Mouse (Mus musculus) thymus, adult 2 months (tissue): ENCODE measurements around the gene Atox1. TPM values are rescaled to one million over a fixed set of nuclear protein-coding genes. Genes with fewer than 3 reads are reported as not detected.

Source experiments
- DNase-seq: peaks from one replicate; pipeline ENCODE4 v3.0.0; 2021
- H3K27ac ChIP-seq: fragments of 200-500 bp; 2 replicates; pipeline ENCODE4 v1.5.1; 2012; ENCODE audit warnings: low read length, control low read depth; ENCODE audit not compliant: control insufficient read depth, insufficient read depth
- H3K27me3 ChIP-seq: fragments of 200-500 bp; 2 replicates; pipeline ENCODE4 v1.6.1; 2012; ENCODE audit warnings: mild to moderate bottlenecking, low read length, moderate library complexity, mixed read lengths; ENCODE audit not compliant: control insufficient read depth, insufficient read depth
- H3K36me3 ChIP-seq: fragments of 200-500 bp; 2 replicates; pipeline ENCODE4 v1.6.1; 2012; ENCODE audit warnings: mild to moderate bottlenecking, low read length, moderate library complexity; ENCODE audit not compliant: control insufficient read depth, insufficient read depth
- H3K4me1 ChIP-seq: fragments of 200-500 bp; replicated peaks from 2 replicates; pipeline ENCODE4 v1.6.1; 2012; ENCODE audit warnings: low read length; ENCODE audit not compliant: control insufficient read depth, insufficient read depth
- H3K4me3 ChIP-seq: fragments of 200-500 bp; 2 replicates; pipeline ENCODE4 v1.5.1; 2012; ENCODE audit warnings: mild to moderate bottlenecking, low read length, control low read depth, moderate library complexity; ENCODE audit not compliant: control insufficient read depth, insufficient read depth
- CTCF ChIP-seq: fragments of 200-500 bp; IDR thresholded peaks from 2 replicates; pipeline ENCODE4 v1.5.1; 2012; ENCODE audit warnings: mild to moderate bottlenecking, control low read depth, low read length, moderate library complexity, borderline replicate concordance; ENCODE audit not compliant: control insufficient read depth, poor library complexity, insufficient read depth; ENCODE audit errors: extremely low read depth
- POLR2A ChIP-seq: fragments of 200-500 bp; IDR thresholded peaks from 2 replicates; pipeline ENCODE4 v1.6.1; 2012; ENCODE audit warnings: mild to moderate bottlenecking, low read length, control low read depth, moderate library complexity; ENCODE audit not compliant: control insufficient read depth, poor library complexity, insufficient read depth; ENCODE audit errors: extremely low read depth
- WGBS: fragments of 180-500 bp; shearing (Covaris S2); methylation state at CpG from one replicate; pipeline ENCODE4 v1.1.7; 2018; 5-methylcytosine and 5-hydroxymethylcytosine counted together
- polyA plus RNA-seq: library from polyadenylated mRNA; depleted of rRNA; stranded (reverse); fragments of >200 nt; gene quantifications from 2 replicates; pipeline ENCODE4 v1.2.3, GENCODE M21; 2012

The Atox1 gene
- polyA plus RNA-seq, 1 experiment, result 432 TPM

- Histone ChIP-seq H3K4me1 (peaks cover 18% of the 10 kb centered on the region), H3K4me3 (peak overlapping the region; percentile 68), H3K27me3 (no peaks in the 10 kb centered on the region), H3K27ac (no peak overlapping the region), H3K36me3 (no peaks in the 10 kb centered on the region)
- 73% methylated on average over 3 of the region's 3 CpGs for WGBS
- DNase-seq, result no peak
- TF ChIP-seq POLR2A, result no peak
- no peak for TF ChIP-seq CTCF
Measured at GRCm38 (mm10) chr11:55459850-55460558, 1.0 kb downstream of the Atox1 start.

GRCm38 (mm10) chr11:55458501-55458900, 2.5 kb downstream of the Atox1 start:
- Histone ChIP-seq H3K36me3 (no peaks in the 10 kb centered on the region; the same call in 1 of the 2 replicates), H3K27me3 (no peaks in the 10 kb centered on the region), H3K4me3 (no peak overlapping the region), H3K27ac (no peak overlapping the region), H3K4me1 (peaks cover 18% of the 10 kb centered on the region)
- 90% methylated on average over 4 of the region's 4 CpGs for WGBS
- TF ChIP-seq CTCF (no peak), POLR2A (no peak)
- DNase-seq, result no peak

DNA sequence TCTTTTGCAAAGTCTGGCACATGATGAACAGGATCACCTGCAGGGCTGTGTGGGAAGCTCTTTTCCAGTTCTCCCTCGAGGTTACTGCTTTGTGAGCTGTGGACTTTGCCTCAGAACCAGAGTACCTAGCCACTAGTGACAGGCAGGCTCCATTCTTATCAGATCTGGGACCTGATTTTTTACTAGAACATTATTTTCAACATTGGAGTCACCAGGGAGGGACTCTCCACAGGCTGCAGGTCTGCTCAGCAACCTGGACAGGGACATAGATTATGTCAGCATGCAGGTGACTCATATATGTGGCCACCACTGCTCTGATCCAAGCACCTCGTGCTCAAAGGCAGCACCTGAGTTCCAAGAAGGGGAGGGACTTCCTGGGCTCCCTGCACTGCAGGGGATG, 5.9 kb downstream of the Atox1 start:
- peaks cover 10% of the 10 kb centered on the region for H3K4me1 ChIP-seq
- H3K36me3 ChIP-seq, result peaks cover 9% of the 10 kb centered on the region
- WGBS, result 73% methylated on average over 2 of the region's 2 CpGs

DNA sequence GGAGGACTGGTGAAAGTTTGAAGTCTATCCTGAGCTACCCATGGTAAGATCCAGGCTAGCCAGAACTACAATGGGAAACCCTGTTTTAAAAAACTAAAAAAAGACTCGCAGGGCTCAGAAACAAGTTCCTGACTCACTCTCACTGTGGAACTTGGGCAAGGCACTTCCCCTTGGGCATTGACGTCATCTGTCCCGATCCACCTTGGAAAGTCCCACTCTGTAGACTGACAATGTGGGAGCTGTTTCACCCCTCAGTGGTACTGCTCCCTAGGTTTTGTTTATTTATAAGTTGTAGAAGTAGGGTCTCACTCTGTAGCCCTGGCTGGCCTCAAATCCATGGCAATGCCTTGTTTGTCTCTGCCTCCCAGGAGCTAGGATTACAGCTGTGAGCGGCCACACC, 7.4 kb downstream of the Atox1 start:
- Histone ChIP-seq H3K36me3 (peaks cover 16% of the 10 kb centered on the region), H3K4me3 (no peak overlapping the region), H3K27me3 (no peaks in the 10 kb centered on the region), H3K27ac (peak overlapping the region; percentile 58; the same call in 1 of the 2 replicates), H3K4me1 (0 out of 2 replicates have a peak, but pooled peaks cover 3% of the 10 kb centered on the region)
- no peak for DNase-seq
- TF ChIP-seq POLR2A, result no peak
- 92% methylated on average over 4 of the region's 4 CpGs for WGBS

More for the DNA sequence above, 5.9 kb downstream of the Atox1 start:
- no peak overlapping the region for H3K4me3 ChIP-seq
- no peak overlapping the region for H3K27ac ChIP-seq
- no peak for TF ChIP-seq POLR2A
- no peak for TF ChIP-seq CTCF
- DNase-seq, result no peak
- H3K27me3 ChIP-seq, result no peaks in the 10 kb centered on the region

DNA sequence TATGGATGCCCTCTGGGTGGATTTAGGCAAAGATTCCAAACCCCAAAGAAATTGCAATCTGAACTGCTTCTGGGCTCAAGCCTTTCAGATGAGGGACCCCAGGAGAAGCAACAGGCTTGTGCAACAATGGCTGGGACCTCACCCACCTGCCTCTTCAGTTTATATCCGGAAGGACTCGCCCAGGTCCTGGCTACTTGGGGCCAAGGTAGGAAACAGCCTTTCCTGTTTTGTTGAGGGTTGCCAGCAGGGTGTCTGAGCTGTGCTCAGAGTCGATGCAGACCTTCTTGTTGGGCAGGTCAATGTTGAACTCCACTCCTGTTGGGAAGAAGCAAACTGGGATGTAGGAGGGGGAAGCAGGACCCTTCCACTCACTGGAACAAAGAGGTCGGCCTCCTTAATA, 10.7 kb downstream of the Atox1 start:
- DNase-seq, result no peak
- TF ChIP-seq CTCF (no peak), POLR2A (no peak)
- 90% methylated on average over 4 of the region's 4 CpGs for WGBS
- H3K4me3 ChIP-seq, result no peak overlapping the region
- no peak overlapping the region for H3K27ac ChIP-seq
- H3K27me3 ChIP-seq, result no peaks in the 10 kb centered on the region
- H3K4me1 ChIP-seq, result no peaks in the 10 kb centered on the region
- peaks cover 26% of the 10 kb centered on the region for H3K36me3 ChIP-seq

DNA sequence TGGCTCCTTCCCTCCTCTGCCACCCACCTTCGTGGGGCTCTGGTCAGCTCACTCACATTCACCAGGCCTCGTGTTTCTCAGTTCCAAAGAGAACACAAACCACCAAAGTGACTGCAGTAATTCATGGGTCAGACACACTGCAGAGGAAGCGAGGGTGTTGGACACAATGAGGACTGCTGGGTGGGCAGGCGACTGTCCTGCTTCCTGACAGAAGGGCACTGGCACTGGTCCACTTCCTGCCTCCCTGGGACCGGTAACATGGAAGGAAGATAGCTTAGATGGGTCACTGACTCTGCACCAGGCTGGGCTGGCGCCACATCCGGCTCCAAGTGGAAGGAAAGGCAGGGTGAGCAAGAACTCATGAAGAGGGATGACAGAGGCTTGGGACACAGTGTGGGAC, 11.5 kb downstream of the Atox1 start:
- TF ChIP-seq POLR2A, result no peak
- no peak for TF ChIP-seq CTCF
- H3K27ac ChIP-seq, result no peak overlapping the region
- no peak overlapping the region for H3K4me3 ChIP-seq
- H3K27me3 ChIP-seq, result no peaks in the 10 kb centered on the region
- 88% methylated on average over 7 of the region's 7 CpGs for WGBS
- no peaks in the 10 kb centered on the region for H3K4me1 ChIP-seq
- DNase-seq, result no peak
- peaks cover 26% of the 10 kb centered on the region for H3K36me3 ChIP-seq

DNA sequence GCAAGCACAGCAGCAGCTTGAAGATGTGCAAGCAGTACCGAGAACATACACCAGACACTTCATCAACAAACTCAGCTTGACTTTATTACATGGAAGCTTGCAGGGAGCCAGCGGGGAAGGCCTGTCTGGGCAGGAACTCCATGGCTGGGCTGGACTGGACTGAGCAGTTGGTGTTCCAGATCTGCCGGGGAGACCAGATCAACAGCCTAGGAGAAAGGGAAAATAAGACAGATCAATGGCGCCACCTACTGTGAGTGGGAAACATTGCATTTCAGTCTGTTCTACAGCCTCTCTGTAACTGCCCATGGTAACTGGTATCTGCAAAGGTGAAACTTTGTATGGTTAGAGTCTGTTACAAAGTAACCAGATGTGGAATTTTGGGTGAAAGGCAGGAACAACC, 14.5 kb downstream of the Atox1 start:
- WGBS, result 37% methylated on average over 4 of the region's 4 CpGs
- Histone ChIP-seq H3K27me3 (no peaks in the 10 kb centered on the region), H3K4me3 (no peak overlapping the region), H3K36me3 (peaks cover 26% of the 10 kb centered on the region), H3K4me1 (no peaks in the 10 kb centered on the region), H3K27ac (no peak overlapping the region)
- peak; percentile 59 for DNase-seq
- peak; percentile 59; the same call in 1 of the 2 replicates for TF ChIP-seq CTCF
- TF ChIP-seq POLR2A, result no peak
